Mouse (Mus musculus) megakaryocyte-erythroid progenitor cell, adult 5-6 weeks (primary cell): ENCODE measurements around the gene Mchr1. TPM values are rescaled to one million over a fixed set of nuclear protein-coding genes. Genes with fewer than 3 reads are reported as not detected.

ENCODE experiments used
- ATAC-seq: replicated peaks from 2 replicates; pipeline ENCODE4 v1.8.0; 2016; ENCODE audit warnings: mild to moderate bottlenecking, inconsistent platforms; ENCODE audit not compliant: severe bottlenecking, poor library complexity, low FRiP score, low TSS enrichment
- total RNA-seq, 2 experiments: library from RNA; stranded (forward) in 1 of 2; stranded (reverse) in 1 of 2; fragments of 200-1000, 215-1000 nt in 1 of 2; fragments of >200 nt in 1 of 2; fragmentation: Nextera tagmentation in 1 of 2; gene quantifications; 2 replicates each; pipeline ENCODE4 v1.2.3; 2014 to 2017

The Mchr1 gene
- total RNA-seq, 2 experiments from 2014 or later, result not detected

- no peak for ATAC-seq
Measured at GRCm38 (mm10) chr15:81225732-81226131, 9.6 kb upstream of the Mchr1 start.

GRCm38 (mm10) chr15:81226796-81227195, 8.5 kb upstream of the Mchr1 start:
- no peak for ATAC-seq

GRCm38 (mm10) chr15:81227275-81227674, 8.0 kb upstream of the Mchr1 start:
- no peak for ATAC-seq

GRCm38 (mm10) chr15:81228258-81228657, 7.0 kb upstream of the Mchr1 start:
- ATAC-seq, result no peak

- ATAC-seq, result no peak
Measured at GRCm38 (mm10) chr15:81229791-81230190, 5.5 kb upstream of the Mchr1 start.

GRCm38 (mm10) chr15:81231325-81231724, 4.0 kb upstream of the Mchr1 start:
- no peak for ATAC-seq

GRCm38 (mm10) chr15:81236062-81236461, 763 bp downstream of the Mchr1 start:
- no peak for ATAC-seq

- no peak for ATAC-seq
Measured at GRCm38 (mm10) chr15:81237471-81237870, 2.2 kb downstream of the Mchr1 start.

GRCm38 (mm10) chr15:81239261-81239660, 4.0 kb downstream of the Mchr1 start:
- ATAC-seq, result no peak

- ATAC-seq, result no peak
Measured at GRCm38 (mm10) chr15:81239794-81240343, 4.6 kb downstream of the Mchr1 start.

- no peak for ATAC-seq
Measured at GRCm38 (mm10) chr15:81246890-81247289, 11.6 kb downstream of the Mchr1 start.

GRCm38 (mm10) chr15:81247583-81248340, 12.5 kb downstream of the Mchr1 start:
- no peak for ATAC-seq

- no peak for ATAC-seq
Measured at GRCm38 (mm10) chr15:81248341-81248679, 13.0 kb downstream of the Mchr1 start.

GRCm38 (mm10) chr15:81248951-81249579, 13.8 kb downstream of the Mchr1 start:
- no peak for ATAC-seq

GRCm38 (mm10) chr15:81252626-81253174, 17.4 kb downstream of the Mchr1 start:
- ATAC-seq, result no peak

GRCm38 (mm10) chr15:81253585-81253984, 18.3 kb downstream of the Mchr1 start:
- ATAC-seq, result no peak

GRCm38 (mm10) chr15:81254113-81254640, 18.9 kb downstream of the Mchr1 start:
- no peak for ATAC-seq

GRCm38 (mm10) chr15:81255063-81255462, 19.8 kb downstream of the Mchr1 start:
- no peak for ATAC-seq

- ATAC-seq, result no peak
Measured at GRCm38 (mm10) chr15:81258296-81258695, 23.0 kb downstream of the Mchr1 start.

GRCm38 (mm10) chr15:81259304-81259703, 24.0 kb downstream of the Mchr1 start:
- ATAC-seq, result no peak
